Mouse (Mus musculus): ENCODE data around the gene Ikzf2. TPM values are rescaled to one million over a fixed set of nuclear protein-coding genes. Genes with fewer than 3 reads are reported as not detected.

Gene Ikzf2
- polyA plus RNA-seq (2015; fragmentation: Nextera tagmentation; extraction: Ambion mirVana) = 5.4 and 5.6 TPM in 2 replicates

DNA sequence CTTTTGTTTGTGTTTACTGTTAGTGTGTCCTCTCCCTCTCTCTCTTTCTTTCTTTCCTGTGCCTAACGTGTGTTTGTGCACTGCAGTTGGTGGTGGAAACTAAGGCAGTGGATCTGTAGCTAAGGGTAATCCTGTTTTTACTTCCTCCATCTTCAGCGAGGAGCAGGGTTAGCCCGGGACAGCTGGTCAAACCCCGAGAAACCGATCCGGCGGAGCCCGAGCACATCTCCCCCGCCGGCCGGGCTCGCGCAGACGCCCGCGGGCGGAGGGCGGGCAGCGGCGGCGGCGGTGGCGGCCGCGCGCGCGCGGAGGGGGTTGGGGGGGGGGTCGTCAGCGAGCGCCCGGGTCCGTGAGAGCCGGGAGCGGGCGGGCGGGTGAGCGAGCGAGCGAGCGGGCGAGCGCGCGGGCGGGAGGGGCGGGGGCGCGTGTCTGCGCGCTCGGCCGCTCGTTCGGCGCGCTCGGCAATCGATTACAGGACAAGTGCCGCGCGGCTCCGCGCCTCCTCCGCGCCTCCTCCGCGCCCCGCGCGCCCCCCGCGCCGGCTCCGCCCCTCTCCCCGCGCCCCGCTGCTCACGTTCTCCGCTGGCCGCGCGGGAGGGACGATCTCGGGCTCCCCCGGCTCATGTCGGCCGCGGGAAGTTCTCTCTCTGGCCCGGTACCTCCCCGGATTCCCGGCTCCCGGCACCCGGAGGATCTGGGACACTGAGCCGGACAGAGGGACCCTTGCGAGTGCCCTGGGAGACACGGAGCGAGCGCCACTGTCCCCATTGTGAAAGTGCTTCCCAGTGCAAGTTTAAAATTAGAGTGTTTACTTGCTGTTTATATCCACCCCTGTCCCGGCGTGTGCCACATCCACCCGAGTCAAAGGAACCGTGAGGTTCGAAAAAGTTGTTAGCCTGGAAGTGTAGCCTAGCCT, at the start of gene Ikzf2:
Gene Ikzf2, minus strand, starts transcription at position 170 of the 916 bp plus-strand sequence.
- Histone ChIP-seq H3K27me3 (no peaks in the 10 kb centered on the region), H3K36me3 (no peaks in the 10 kb centered on the region), H3K9me3 (replicated peaks) (no peaks in the 10 kb centered on the region), H3K4me1 (0 out of 2 replicates have a peak, but pooled peaks cover 3% of the 10 kb centered on the region), H3K27ac (replicated peaks) (peak within 1 kb of the TSS; percentile 92), H3K9ac (peak within 1 kb of the TSS; percentile 50), H3K4me2 (replicated peaks) (peak within 1 kb of the TSS; percentile 72), H3K4me3 (replicated peaks) (peak within 1 kb of the TSS; percentile 77)
- peak; percentile 92 for ATAC-seq (ENCODE audit: insufficient number of reproducible peaks, low FRiP score, low TSS enrichment, low read depth)
- under 1% methylated on average over 47 of the region's 105 CpGs for WGBS

DNA sequence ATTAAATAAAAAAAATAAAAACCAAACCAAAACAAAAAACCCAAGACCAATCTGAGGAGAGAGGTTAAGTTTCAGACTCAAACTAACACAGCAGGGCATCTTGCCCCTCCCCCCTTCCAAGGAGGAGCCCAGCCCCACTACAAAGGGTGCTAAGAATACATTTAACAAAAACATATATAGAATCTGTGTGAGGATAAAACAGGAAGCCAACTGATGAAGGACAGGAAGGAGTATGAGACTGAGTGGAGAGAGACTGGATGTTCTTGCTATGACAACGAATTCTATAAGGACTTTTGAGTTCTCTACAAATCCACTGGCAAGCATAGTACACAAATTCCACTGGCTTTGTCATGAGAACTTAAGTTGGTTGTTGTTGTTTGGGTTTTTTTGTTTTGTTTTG, 42.7 kb upstream of the Ikzf2 start:
- H3K4me1 ChIP-seq = no peaks in the 10 kb centered on the region
- H3K4me3 ChIP-seq (replicated peaks) = no peak overlapping the region
- no peak for ATAC-seq (ENCODE audit: insufficient number of reproducible peaks, low FRiP score, low TSS enrichment, low read depth)
- H3K36me3 ChIP-seq = no peaks in the 10 kb centered on the region
- H3K9me3 ChIP-seq (replicated peaks) = no peaks in the 10 kb centered on the region
- H3K27ac ChIP-seq (replicated peaks) = no peak overlapping the region
- no peaks in the 10 kb centered on the region for H3K27me3 ChIP-seq
- 45% methylated on average over 1 of the region's 1 CpGs for WGBS
- H3K9ac ChIP-seq = no peak overlapping the region
- H3K4me2 ChIP-seq (replicated peaks) = no peak overlapping the region

- Histone ChIP-seq H3K4me2 (replicated peaks) (no peak overlapping the region), H3K36me3 (no peaks in the 10 kb centered on the region), H3K9me3 (replicated peaks) (no peaks in the 10 kb centered on the region), H3K27ac (replicated peaks) (no peak overlapping the region), H3K9ac (no peak overlapping the region), H3K4me3 (replicated peaks) (no peak overlapping the region), H3K4me1 (no peaks in the 10 kb centered on the region), H3K27me3 (no peaks in the 10 kb centered on the region)
- 26% methylated on average over 5 of the region's 5 CpGs for WGBS
- no peak for ATAC-seq (ENCODE audit: insufficient number of reproducible peaks, low FRiP score, low TSS enrichment, low read depth)
These were observed 42.1 kb upstream of the Ikzf2 start for GRCm38 (mm10) chr1:69729031-69729679.

GRCm38 (mm10) chr1:69727968-69728367, 40.9 kb upstream of the Ikzf2 start:
- Histone ChIP-seq H3K9me3 (replicated peaks) (no peaks in the 10 kb centered on the region), H3K27ac (replicated peaks) (no peak overlapping the region), H3K4me1 (no peaks in the 10 kb centered on the region), H3K27me3 (no peaks in the 10 kb centered on the region), H3K4me2 (replicated peaks) (no peak overlapping the region), H3K4me3 (replicated peaks) (no peak overlapping the region), H3K9ac (no peak overlapping the region), H3K36me3 (no peaks in the 10 kb centered on the region)
- no peak for ATAC-seq (ENCODE audit: insufficient number of reproducible peaks, low FRiP score, low TSS enrichment, low read depth)
- WGBS = 26% methylated on average over 5 of the region's 5 CpGs

GRCm38 (mm10) chr1:69717107-69717506, 30.1 kb upstream of the Ikzf2 start:
- Histone ChIP-seq H3K4me1 (no peaks in the 10 kb centered on the region), H3K9me3 (replicated peaks) (no peaks in the 10 kb centered on the region), H3K27ac (replicated peaks) (no peak overlapping the region), H3K4me2 (replicated peaks) (no peak overlapping the region), H3K9ac (no peak overlapping the region), H3K4me3 (replicated peaks) (no peak overlapping the region), H3K36me3 (no peaks in the 10 kb centered on the region), H3K27me3 (no peaks in the 10 kb centered on the region)
- no peak for ATAC-seq (ENCODE audit: insufficient number of reproducible peaks, low FRiP score, low TSS enrichment, low read depth)
- 77% methylated on average over 3 of the region's 3 CpGs for WGBS

- Histone ChIP-seq H3K27ac (replicated peaks) (no peak overlapping the region), H3K36me3 (no peaks in the 10 kb centered on the region), H3K4me3 (replicated peaks) (no peak overlapping the region), H3K4me2 (replicated peaks) (no peak overlapping the region), H3K9ac (no peak overlapping the region), H3K4me1 (no peaks in the 10 kb centered on the region), H3K9me3 (replicated peaks) (no peaks in the 10 kb centered on the region), H3K27me3 (no peaks in the 10 kb centered on the region)
- WGBS = 88% methylated on average over 1 of the region's 1 CpGs
- ATAC-seq (ENCODE audit: insufficient number of reproducible peaks, low FRiP score, low TSS enrichment, low read depth) = no peak
These were observed 21.5 kb upstream of the Ikzf2 start for GRCm38 (mm10) chr1:69708571-69708970.

DNA sequence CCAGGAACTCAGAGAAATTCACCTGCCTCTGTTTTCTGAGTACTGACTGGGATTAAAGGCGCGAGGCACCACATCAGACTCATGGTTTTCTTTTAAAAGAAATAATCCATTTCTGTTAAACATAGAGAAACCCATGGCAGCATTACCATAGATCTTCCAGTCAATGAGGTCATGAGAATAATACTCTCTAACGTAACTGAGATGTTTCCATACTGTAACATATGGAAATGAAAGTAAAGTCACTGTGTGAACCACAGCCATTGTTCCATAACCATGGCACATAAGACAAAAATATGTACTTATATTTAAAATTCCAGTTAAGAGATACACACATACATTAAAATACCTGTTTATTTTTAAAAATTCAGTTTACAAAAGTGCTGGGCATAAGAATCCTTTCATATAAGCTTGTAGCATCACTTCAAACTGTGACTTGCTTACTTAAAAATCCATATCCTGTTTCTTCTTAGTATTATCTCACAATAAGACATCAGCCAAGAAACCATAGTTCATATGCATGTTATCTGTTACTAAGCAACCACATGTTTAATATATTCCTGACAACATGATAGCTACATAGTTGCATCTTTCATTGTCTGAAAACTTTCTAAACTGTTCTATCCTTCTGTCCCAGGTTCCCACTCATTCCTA, 16.6 kb upstream of the Ikzf2 start:
- H3K4me2 ChIP-seq (replicated peaks) = no peak overlapping the region
- no peak overlapping the region for H3K27ac ChIP-seq (replicated peaks)
- no peaks in the 10 kb centered on the region for H3K4me1 ChIP-seq
- H3K9me3 ChIP-seq (replicated peaks) = no peaks in the 10 kb centered on the region
- no peak overlapping the region for H3K4me3 ChIP-seq (replicated peaks)
- no peak for ATAC-seq (ENCODE audit: insufficient number of reproducible peaks, low FRiP score, low TSS enrichment, low read depth)
- H3K9ac ChIP-seq = no peak overlapping the region
- WGBS = 91% methylated on average over 3 of the region's 3 CpGs
- H3K27me3 ChIP-seq = no peaks in the 10 kb centered on the region
- no peaks in the 10 kb centered on the region for H3K36me3 ChIP-seq

- no peak overlapping the region for H3K9ac ChIP-seq
- H3K4me3 ChIP-seq (replicated peaks) = no peak overlapping the region
- H3K9me3 ChIP-seq (replicated peaks) = no peaks in the 10 kb centered on the region
- H3K27me3 ChIP-seq = no peaks in the 10 kb centered on the region
- ATAC-seq (ENCODE audit: insufficient number of reproducible peaks, low FRiP score, low TSS enrichment, low read depth) = no peak
- no peak overlapping the region for H3K27ac ChIP-seq (replicated peaks)
- H3K4me1 ChIP-seq = no peaks in the 10 kb centered on the region
- no peaks in the 10 kb centered on the region for H3K36me3 ChIP-seq
- no peak overlapping the region for H3K4me2 ChIP-seq (replicated peaks)
- WGBS = 80% methylated on average over 6 of the region's 6 CpGs
These were observed 4.9 kb upstream of the Ikzf2 start for GRCm38 (mm10) chr1:69691946-69692345.

GRCm38 (mm10) chr1:69688961-69689360, 1.9 kb upstream of the Ikzf2 start:
- no peak for ATAC-seq (ENCODE audit: insufficient number of reproducible peaks, low FRiP score, low TSS enrichment, low read depth)
- Histone ChIP-seq H3K4me1 (0 out of 2 replicates have a peak, but pooled peaks cover 3% of the 10 kb centered on the region), H3K4me3 (replicated peaks) (no peak overlapping the region), H3K4me2 (replicated peaks) (peak overlapping the region; percentile 26), H3K36me3 (no peaks in the 10 kb centered on the region), H3K9me3 (replicated peaks) (no peaks in the 10 kb centered on the region), H3K27ac (replicated peaks) (no peak overlapping the region), H3K27me3 (no peaks in the 10 kb centered on the region), H3K9ac (no peak overlapping the region)
- WGBS = under 1% methylated on average over 5 of the region's 5 CpGs

- Histone ChIP-seq H3K36me3 (no peaks in the 10 kb centered on the region), H3K4me1 (0 out of 2 replicates have a peak, but pooled peaks cover 3% of the 10 kb centered on the region), H3K4me2 (replicated peaks) (peak overlapping the region; percentile 72), H3K9ac (0 out of 2 replicates have a peak overlapping the region, but pooled peaks have one; percentile 50), H3K4me3 (replicated peaks) (peak overlapping the region; percentile 77), H3K9me3 (replicated peaks) (no peaks in the 10 kb centered on the region), H3K27ac (replicated peaks) (peak overlapping the region; percentile 92; the same call in 1 of the 2 replicates), H3K27me3 (no peaks in the 10 kb centered on the region)
- WGBS = 7% methylated on average over 4 of the region's 4 CpGs
- ATAC-seq (ENCODE audit: insufficient number of reproducible peaks, low FRiP score, low TSS enrichment, low read depth) = no peak
These were observed 1.1 kb upstream of the Ikzf2 start for GRCm38 (mm10) chr1:69688118-69688517.

- Histone ChIP-seq H3K27me3 (no peaks in the 10 kb centered on the region), H3K4me3 (replicated peaks) (peak overlapping the region; percentile 77), H3K27ac (replicated peaks) (peak overlapping the region; percentile 92), H3K9ac (peak overlapping the region; percentile 50; the same call in 1 of the 2 replicates), H3K4me1 (0 out of 2 replicates have a peak, but pooled peaks cover 3% of the 10 kb centered on the region), H3K4me2 (replicated peaks) (peak overlapping the region; percentile 72), H3K36me3 (no peaks in the 10 kb centered on the region), H3K9me3 (replicated peaks) (no peaks in the 10 kb centered on the region)
- no peak for ATAC-seq (ENCODE audit: insufficient number of reproducible peaks, low FRiP score, low TSS enrichment, low read depth)
- WGBS = 0% methylated on average over 6 of the region's 6 CpGs
These were observed 337 bp downstream of the Ikzf2 start for GRCm38 (mm10) chr1:69686741-69687075.

Measured in embryonic facial prominence, embryonic 15.5 days (tissue).